Mouse (Mus musculus) heart, adult 18-20 months (tissue): ENCODE measurements around the gene Kcnh1. TPM values are rescaled to one million over a fixed set of nuclear protein-coding genes. Genes with fewer than 3 reads are reported as not detected.

ENCODE experiments used
- DNase-seq, 2 experiments: peaks; one replicate each; pipeline ENCODE4 v3.0.0; 2021 to 2022; ENCODE audit warnings: mixed read lengths in 1 of 2
- total RNA-seq, 2 experiments: library from RNA; stranded (reverse); gene quantifications; 2 replicates each; pipeline ENCODE4 v1.2.3; 2021

Kcnh1 gene
- total RNA-seq, 2 experiments from 2014 or later = 0.15 TPM

DNA sequence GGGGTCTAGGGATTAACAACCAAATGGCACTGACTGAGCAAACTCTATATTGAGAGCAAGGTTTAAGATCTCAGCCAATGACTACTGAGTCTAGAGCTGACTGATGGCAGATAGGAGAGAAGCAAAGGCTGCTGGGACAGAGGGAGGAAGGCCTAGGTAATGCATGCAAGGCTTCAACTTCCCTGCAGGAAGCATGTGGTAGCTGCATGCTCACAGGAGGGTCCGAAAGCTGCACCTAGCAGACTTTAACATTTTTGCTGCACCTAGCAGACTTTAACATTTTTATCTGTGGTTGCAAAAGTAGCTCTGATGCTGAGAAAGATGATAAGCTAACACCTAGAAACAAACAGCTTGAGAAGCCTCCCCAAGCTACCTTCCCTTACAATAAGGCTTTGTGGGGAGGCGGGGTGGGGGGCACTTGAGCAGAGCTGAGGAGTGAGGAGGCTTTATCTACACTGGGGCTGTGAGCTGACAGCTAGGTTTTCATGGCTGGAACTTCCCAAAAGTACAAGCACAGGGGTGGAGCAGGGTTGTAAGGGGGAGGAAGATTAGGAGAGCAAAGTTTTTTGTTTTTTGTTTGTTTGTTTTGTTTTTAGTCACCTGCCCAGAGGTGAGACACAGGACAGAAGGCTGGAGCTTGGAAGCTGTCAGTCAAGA, 341.0 kb downstream of the Kcnh1 start:
- no peak for DNase-seq

DNA sequence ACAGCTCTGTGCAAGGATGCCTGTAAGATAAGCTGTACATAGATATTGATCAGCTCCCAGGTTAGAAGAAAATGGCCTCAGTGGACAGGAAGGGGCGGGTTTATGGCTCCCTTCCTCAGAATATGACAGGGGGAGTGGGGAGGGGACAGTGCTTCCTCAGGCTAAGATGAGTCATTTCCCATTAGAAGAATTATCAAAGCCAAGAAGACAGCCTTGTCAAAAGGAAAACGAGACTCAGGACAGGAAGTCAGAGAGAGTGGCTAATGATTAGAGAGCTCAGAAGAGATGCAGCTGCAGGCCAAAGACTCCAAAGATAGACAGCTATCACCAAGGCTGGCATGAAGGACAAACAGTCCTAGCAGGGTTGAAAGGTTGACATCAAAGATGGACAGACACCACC, 341.6 kb downstream of the Kcnh1 start:
- DNase-seq = no peak

DNA sequence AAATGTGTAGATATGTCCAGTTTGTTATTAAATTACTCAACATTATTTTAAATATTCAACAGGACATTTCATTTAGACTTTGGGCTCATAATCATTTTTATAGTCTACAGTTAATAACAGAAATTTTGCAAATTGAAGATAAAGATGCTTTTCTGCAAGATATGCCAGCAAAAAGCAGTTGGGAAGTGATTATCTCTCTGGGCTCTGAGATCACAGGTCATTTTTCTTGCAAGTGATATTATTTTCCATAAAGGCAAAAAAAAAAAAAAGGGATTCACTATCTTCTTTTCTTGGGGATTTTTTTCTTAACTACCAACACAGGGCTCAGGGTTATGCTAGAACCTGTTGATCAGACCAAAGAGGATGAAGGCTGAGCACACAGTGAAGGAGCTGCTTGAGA, 342.4 kb downstream of the Kcnh1 start:
- DNase-seq = no peak

DNA sequence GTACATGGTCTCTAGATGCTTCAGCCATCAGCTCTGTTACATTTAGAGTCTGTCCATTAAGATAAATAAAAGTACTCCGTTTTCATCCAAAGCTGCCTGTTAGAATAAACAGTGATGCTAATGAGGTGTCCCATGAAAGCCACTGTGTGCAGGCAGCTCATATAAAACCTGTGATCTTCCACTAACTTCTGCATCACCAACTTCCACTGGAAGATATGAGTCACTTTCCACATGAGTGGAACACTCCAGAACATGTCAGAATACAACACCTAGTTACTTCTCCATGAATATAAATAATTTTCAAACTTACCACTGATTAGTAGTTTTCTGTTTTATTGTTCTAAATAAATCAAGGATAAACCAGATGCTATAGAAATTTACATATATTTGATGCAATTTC, 345.9 kb downstream of the Kcnh1 start:
- DNase-seq = no peak

DNA sequence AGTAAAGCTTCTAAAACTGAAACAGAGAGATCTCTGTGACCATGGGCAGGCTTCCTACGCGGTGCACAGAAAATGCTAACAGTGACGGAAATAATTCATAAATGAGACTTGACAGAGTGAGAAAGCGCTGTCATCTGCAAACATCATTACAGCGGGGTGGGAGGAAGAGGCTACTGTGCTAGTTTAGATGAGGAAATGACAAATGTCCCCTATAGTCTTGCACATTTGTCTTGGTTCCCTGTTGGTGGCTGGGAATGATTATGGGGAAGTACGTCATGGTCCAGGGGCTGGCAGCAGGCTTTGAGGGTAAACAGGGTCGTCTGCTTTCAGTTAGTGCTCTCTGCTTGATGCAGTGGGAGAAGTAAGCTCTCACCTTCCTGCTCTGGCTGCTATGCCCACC, 346.6 kb downstream of the Kcnh1 start:
- peak in 1 of 2 experiments; percentile 12 for DNase-seq

DNA sequence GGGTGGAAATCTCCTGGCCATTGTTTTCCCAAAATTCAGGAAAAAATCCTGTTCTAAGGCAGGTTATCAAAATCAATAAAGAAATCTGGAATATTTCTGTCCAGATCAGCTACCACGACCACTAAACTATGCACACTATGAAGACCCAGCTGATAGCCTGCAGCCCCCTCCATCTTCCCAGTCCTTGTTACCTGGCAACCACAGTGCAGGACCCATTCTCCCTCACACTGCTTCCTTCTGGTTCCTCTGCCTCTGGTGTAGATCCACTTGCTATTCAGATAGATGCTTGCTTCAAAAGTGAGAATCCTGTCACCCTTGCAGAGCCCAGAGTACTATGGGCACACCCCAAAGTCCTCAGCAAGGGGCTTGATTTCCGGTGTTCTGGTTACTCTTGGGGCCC, 351.5 kb downstream of the Kcnh1 start:
- no peak for DNase-seq

DNA sequence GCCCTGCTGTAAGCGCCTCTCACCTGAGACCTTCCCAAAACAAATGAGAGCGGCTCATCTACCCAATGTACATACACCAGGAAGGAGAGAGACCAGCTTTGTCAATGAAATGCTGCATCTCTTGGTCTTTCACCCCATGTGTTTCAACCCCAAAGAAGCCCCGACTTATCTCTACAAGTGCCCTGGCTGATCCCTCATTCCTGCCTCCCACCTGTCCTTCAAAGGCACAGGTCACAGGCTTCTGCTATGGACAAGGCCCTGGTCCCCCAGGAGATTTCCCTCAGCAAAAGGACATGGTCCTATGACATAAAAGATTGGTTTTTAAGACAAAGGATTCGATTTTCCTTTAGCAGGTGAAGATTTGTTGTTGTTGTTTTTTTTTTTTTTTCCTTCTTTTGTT, 353.1 kb downstream of the Kcnh1 start:
- DNase-seq = no peak

DNA sequence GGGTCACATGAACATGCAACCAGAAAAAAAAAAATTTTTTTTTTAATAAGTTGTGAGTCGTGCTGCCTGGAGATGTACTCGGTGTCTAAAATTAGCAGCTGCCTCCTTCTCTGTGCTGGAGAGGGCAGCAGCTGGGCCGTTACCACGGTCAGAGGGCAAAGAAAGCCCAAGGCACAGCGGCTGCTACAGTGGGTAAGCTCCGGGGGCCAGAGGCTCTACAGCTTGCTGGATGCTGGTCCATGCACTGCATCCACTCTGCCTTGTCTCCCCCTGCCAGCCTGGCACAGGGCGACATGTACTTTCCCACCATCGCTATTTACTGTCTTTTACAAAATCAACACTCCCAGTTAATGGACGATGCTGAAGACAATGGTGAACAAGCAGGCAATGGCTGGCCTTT, 353.5 kb downstream of the Kcnh1 start:
- no peak for DNase-seq

DNA sequence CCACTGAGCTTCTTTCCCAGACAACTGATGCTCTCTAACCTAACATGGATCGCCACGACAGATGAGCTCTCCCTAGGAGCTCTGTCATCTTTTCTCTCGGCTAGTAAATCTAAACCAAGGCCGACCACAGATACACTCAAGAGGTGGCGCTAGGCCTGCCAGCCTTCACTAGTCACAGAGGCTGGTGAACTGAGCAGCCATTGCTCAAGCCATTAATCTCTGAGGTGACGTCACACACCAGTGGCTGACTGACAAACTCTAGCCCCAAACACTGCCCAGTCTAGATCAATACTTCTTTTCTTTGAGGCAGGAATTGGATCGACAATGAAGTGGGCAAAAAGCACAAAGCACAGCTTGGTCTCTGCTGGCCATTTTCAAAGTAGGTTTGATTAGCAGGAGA, 354.3 kb downstream of the Kcnh1 start:
- DNase-seq = no peak

DNA sequence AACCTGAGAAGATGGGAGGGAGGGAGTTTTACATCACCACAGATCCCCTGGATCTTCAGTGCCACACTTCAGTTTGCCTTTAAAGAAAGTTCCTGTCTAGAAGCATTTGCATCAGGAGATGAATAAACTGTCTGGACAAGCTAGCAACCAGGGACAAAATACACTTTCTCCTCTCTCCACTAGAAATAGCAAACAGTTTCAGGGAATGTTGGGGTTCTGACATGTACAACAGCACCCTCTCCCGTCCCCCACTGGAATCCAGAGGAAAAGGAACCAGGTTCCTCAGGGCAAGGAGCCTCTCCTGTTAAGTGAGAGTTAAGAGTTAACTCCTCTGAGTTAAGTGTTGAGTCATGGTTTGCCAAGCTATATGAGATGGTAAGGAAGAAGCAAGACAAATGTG, 356.3 kb downstream of the Kcnh1 start:
- DNase-seq = no peak

DNA sequence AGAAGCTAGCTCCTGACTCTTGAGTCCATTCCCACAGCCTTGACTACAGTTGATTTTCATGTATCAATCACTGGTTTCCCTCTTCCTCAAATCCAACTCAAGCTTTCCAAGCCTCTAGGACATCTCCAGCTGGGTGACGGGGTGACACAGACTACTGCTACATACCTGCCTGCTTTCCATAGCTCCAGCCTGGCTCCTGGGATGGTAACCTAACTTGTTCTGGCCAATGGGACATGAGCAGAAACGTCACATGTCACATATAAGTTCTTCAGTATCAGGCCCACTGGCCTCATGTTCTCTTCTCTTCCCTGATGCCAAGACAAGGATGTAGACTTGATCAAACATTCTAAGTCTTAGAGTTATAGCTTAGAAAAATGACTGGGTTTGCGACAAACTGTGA, 360.0 kb downstream of the Kcnh1 start:
- no peak for DNase-seq

DNA sequence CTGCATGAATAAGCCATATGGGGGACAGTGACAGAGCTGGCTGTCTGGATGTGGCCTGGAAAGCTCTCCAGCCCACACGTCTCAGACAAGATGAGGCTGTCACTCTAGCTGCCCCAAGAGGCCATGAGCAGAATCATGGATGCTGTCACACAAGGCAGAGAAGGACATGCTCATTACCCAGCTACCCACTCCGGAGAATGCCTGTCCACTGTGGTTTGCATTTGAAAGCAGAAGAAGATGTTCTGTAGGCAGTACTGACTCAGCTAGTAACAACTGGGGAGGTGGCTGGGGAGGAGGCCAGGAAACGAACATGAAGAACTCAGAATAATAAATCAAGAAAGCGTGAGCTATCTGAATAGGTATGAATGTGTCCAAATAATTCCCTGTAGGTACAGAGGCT, 364.9 kb downstream of the Kcnh1 start:
- DNase-seq = no peak

DNA sequence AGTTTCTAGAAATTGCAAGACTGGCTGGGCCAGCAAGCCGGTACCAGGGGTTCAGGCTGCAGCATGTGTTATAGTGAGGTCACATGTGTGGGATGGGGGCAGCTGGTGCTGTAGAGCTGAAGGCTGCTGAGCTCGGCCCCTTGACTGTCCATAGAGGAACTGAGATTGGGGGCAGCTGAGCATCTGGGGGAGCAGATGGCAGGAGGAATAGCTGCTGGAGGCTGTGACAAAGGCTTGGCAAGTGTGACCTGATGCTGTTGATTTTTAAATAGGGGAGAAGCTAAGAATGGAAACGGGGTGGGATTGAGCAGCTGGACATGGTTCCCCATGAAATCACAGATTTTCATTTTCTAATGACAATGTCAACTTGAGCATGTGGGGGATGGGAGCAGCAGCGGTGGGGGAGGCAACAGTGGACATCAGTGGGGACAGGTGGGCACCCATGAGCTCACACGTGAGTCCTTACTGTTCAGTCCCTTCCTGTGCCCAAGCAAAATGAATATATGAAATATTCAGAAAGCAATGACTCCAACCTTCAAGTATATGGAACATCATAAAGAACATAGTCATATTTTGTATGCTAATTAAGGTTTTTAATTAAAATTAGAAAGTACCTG, 367.5 kb downstream of the Kcnh1 start:
- no peak for DNase-seq

DNA sequence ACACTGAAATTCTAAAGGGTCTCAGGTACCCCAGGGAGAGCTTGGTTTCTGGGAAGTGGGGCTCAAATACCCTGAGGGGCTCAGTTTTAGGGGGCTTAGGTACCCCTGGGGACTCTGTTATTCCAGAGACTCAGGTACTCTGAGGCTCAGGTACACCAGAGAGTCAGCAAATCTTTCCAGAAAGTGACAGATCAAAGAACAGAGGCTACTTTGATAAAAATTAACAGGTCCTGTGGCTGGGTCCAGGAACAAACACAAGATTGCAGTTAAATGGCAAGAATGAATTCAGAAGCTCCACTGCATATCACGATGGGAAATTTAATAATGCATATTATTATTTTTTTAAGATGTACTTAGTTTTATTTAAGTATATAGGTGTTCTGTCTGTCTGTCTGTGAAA, 368.8 kb downstream of the Kcnh1 start:
- no peak for DNase-seq

Other genes with a start within 250 kb of the Kcnh1 start
- gene Rd3, start 213.4 kb upstream of the Kcnh1 start, total RNA-seq = under 1 TPM; 0.15 to 0.26 TPM
- gene Traf5, start 98.2 kb upstream of the Kcnh1 start, total RNA-seq = 1 to 10 TPM; 5.7 to 6.9 TPM
- 10 to 100 TPM; 26.6 to 30.5 TPM for gene Rcor3, start 52.7 kb upstream of the Kcnh1 start, total RNA-seq